22 mouse cellular contexts compared by ENCODE assay signal in genomic region chr6:146837316-146837715, GRCm38 (mm10). TPM values are rescaled to one million over a fixed set of nuclear protein-coding genes. Genes with fewer than 3 reads are reported as not detected.
"Had no signal": no experiment of that assay in that cellular context is flagged by ENCODE, and none has a peak within 500 bp of the region (broad histone marks: within the 10 kb centered on the region; RNA-seq: fewer than 3 reads in every experiment).

No protein-coding gene starts in this region.

- H3K9me3 ChIP-seq: midbrain, embryonic 10.5 days; midbrain, embryonic 12.5 days; neural tube, embryonic 12.5 days; stomach, embryonic 15.5 days had no signal

- ATAC-seq: midbrain, embryonic 16.5 days had no signal

- H3K4me1 ChIP-seq: midbrain, embryonic 12.5 days; neural tube, embryonic 12.5 days had no signal

- H3K4me2 ChIP-seq: lung, embryonic 14.5 days; midbrain, embryonic 12.5 days; neural tube, embryonic 12.5 days; stomach, embryonic 15.5 days had no signal

- H3K27ac ChIP-seq: midbrain, embryonic 10.5 days; midbrain, embryonic 12.5 days; neural tube, embryonic 12.5 days; stomach, embryonic 15.5 days; stomach, postnatal 0 days had no signal

- H3K27me3 ChIP-seq: midbrain, embryonic 12.5 days; neural tube, embryonic 12.5 days; stomach, embryonic 15.5 days had no signal

- H3K9ac ChIP-seq: lung, embryonic 14.5 days; midbrain, embryonic 12.5 days; neural tube, embryonic 12.5 days; stomach, embryonic 15.5 days had no signal

- DNase-seq: lung, adult 18-20 months; lung, embryonic 14.5 days; lung, postnatal 10 days; lung, postnatal 4 days; midbrain, embryonic 14.5 days; right cerebral cortex, postnatal 14 days; thymus, adult 2 months; thymus, postnatal 25 days; thymus, postnatal 4 days had no signal

- H3K4me3 ChIP-seq: midbrain, embryonic 10.5 days; midbrain, embryonic 12.5 days; neural tube, embryonic 12.5 days; stomach, embryonic 15.5 days had no signal

- H3K36me3 ChIP-seq: midbrain, embryonic 10.5 days; midbrain, embryonic 12.5 days; neural tube, embryonic 12.5 days; stomach, embryonic 15.5 days had no signal

RNA-seq across cellular contexts. Expression of gene Smco2, which starts 12.6 kb away (rescaled TPM):
- total RNA-seq: megakaryocyte, adult 5-6 weeks; megakaryocyte-erythroid progenitor cell, adult 5-6 weeks; neutrophil, adult 5-6 weeks had no signal
- polyA plus RNA-seq: lung, embryonic 14.5 days; lung, embryonic 16.5 days; midbrain, embryonic 10.5 days; midbrain, embryonic 12.5 days; midbrain, embryonic 14.5 days; midbrain, embryonic 16.5 days; neural tube, embryonic 12.5 days; neural tube, embryonic 14.5 days; spleen, adult 2 months; stomach, embryonic 15.5 days; stomach, postnatal 0 days; thymus, adult 2 months; urinary bladder, adult 2 months had no signal

RNA-seq across cellular contexts. Expression of gene Arntl2, which starts 41.5 kb away (rescaled TPM):
- total RNA-seq: megakaryocyte-erythroid progenitor cell, adult 5-6 weeks had no signal
